Mouse (Mus musculus) inflammation-experienced regulatory T-cells, adult 6 months (primary cell): Measurements from ENCODE around the gene Defb25. TPM values are rescaled to one million over a fixed set of nuclear protein-coding genes. Genes with fewer than 3 reads are reported as not detected.
"Not testable (repeated sequence)": the region's sequence is repeated elsewhere in the genome, so short reads cannot be mapped to it uniquely, and the experiment has no call there.

ENCODE experiments used
- ATAC-seq: one replicate; pipeline ENCODE4 v1.8.0; 2017
- polyA plus RNA-seq, 3 experiments: library from polyadenylated mRNA; unstranded; fragments of 100-300 nt; shearing (Covaris generic); gene quantifications; one replicate each; pipeline ENCODE4 v1.2.1; 2017

Gene Defb25
- 1 to 10 TPM in 1 of 3 experiments, not detected in 2; 1.4 TPM for polyA plus RNA-seq

GRCm38 (mm10) chr2:152622953-152623352 is at the start of gene Defb25:
Gene Defb25, minus strand, starts transcription at chr2:152623053.
- no peak for ATAC-seq

DNA sequence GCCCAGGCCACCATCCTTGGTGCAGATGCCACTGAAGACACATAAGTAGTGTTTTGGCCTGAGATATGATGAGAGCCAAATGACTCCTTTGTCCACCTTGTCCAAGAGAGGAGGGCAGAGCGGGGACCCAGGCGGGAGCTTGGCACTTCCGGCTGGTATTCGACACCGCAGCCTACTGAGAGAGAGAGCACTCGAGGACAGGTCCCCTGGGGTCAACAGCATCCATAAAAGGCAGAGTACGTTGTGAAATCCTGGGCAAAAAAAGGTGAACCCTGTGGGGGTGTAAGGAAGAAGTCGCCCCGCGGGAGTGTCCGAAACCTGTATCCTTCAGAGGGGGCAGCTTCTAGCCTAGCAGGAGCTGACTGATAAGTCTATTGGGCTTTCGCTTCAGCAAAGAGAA is 49.3 kb upstream of the Defb25 start:
- ATAC-seq = no peak

DNA sequence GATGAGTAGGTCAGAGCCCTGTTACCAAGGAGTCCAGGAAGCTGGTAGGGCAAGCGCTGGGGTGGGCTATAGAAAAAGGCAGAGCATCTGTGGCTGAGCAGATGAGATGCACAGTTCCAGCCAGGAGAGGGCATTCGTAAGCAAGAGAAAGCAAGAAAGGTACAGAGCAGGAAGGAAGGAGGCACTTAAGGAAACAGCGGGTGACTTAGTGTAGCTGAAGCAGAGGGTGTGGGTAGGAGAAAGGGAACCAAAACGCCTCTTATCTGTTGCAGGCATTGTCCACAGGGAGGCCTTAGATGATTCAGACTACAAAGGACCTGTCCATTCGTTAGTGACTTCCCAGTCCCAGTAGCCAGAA is 48.8 kb upstream of the Defb25 start:
- peak; percentile 78 for ATAC-seq

- ATAC-seq = peak; percentile 18
Observed at GRCm38 (mm10) chr2:152670983-152671641, 48.3 kb upstream of the Defb25 start.

GRCm38 (mm10) chr2:152669639-152670484 is 47.0 kb upstream of the Defb25 start:
- ATAC-seq = peak; percentile 30

DNA sequence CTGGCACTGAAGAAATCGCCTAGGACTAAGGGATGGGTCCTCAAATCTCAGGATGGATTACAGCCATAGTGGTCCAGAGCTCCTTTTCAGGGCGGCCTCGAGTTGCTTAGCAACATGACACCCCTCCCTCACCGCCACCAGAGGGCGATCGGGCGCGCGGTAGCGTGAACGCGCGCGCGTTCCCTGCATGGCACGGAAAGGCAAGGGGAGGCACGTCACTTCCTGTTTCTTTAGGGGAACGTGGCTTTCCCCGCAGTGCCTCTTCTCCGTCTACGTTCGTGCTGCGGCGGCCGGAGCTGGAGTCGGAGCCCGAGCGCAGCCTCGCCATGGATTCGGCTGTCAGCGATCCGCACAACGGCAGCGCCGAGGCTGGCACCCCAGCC is 46.4 kb upstream of the Defb25 start, which contains the start of gene H13:
TSS of gene H13 (plus strand) at position 206 of the 383 bp plus-strand sequence.
- ATAC-seq = peak; percentile 77

DNA sequence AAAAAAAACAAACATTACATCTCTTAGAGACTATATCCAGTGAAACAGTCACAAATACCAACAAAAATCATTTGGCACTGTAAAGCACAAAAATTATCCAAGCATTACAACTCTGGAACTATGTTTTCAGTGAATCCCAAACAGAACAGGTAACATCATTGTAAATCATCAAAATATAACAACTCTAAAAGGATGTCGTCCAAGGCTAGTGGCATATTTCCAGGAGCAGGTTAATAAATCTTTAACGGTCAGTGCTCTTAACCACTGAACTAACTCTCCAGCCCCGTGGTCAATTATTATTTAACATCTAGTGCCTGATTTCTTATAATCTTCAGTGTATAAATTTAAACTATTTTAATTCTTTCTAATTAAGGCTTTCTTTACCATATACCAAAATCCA is 43.3 kb upstream of the Defb25 start:
- ATAC-seq = not testable (repeated sequence)

GRCm38 (mm10) chr2:152661163-152661562 is 38.3 kb upstream of the Defb25 start:
- ATAC-seq = no peak

- ATAC-seq = no peak
Observed at GRCm38 (mm10) chr2:152657398-152657797, 34.5 kb upstream of the Defb25 start.

DNA sequence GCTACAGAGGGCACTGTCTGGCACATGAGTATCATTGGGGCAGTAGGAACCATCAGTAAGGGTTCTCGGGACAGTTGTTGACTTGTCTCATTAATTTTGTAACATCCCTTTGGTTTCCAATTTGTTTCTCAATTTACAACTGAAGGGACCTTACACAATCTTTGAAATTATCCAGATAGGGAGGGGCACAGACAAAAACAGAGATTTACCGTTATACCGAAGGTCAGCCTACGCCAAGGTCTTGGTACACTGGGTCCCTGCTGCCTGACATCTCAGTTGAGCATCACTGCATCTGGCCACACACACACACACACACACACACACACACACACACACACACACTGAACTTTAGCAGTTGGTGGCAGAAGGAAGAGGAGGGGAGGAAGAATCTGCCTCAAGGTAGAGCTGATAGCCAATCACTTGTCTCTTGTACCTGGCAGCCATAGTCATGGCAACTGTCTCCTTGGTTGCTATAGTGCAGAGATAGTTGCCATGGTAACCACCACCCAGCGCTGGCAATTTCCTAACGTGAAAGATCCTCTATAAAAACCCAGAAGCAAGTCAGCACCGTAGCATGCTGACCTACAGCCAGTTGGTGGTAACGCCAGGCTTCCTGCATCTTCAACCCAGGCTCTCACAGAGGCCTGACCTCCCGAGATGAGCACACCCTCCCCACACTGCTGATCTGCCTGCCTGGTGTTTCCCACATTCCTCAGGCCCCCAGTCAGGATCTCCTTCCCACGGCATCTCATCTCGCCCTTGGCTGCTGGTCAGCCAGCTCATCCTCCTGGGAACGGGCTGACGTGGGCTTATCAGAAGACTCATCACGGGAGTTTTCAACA is 31.2 kb upstream of the Defb25 start:
- no peak for ATAC-seq

GRCm38 (mm10) chr2:152652901-152653620 is 30.2 kb upstream of the Defb25 start:
- ATAC-seq = no peak

GRCm38 (mm10) chr2:152639406-152640113 is 16.7 kb upstream of the Defb25 start:
- ATAC-seq = no peak

DNA sequence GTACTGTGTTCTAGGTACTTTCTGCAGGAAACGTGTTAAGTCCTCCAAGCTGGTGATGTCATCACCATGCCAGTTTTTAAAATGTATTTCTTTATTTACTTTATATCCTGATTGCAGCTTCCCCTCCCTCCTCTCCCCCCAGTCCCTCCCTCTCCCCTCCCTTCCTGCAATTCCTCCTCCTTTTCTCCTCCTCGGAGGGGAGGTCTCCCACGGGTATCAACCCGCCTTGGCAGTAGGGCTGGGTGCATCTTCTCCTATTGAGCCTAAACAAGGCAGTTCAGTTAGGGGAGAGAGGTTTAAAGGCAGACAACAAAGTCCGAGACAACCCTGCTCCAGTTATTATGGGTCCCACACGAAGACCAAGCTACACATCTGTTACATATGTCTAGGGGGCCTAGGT is 16.0 kb upstream of the Defb25 start:
- ATAC-seq = no peak

DNA sequence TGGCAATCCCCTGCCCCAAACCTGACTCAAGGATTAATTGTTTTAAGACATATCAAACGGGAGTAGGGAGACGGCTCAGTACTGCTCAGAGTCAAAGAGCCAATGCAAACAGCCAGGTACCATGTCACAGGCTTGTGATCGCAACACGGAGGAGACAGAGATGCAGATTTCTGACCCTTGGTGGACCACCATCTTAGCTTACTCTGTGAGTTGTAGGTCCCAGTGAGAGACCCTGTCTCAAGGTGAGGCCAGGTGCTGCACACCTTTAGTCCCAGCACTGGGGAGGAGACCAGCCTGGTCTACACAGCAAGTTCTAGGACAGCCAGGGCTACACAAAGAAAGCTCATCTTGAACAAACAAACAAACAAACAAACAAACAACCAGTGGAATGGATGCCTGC is 14.5 kb upstream of the Defb25 start:
- ATAC-seq = no peak

DNA sequence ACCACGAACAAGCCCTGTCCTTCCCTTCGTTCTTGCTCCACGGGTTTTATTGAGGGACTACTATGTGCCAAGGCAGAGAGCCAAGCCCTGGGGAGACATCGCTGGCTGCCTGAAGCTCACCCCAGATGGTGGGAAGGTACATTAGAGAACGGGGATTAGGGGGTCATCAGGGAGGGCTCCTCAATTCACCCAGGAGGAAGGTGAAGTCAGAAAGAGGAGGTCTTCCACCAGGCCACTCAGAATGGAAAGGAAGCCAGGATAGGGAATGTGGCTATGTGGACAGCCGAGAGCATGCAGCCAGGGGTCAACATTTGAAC is 14.1 kb upstream of the Defb25 start:
- ATAC-seq = no peak

GRCm38 (mm10) chr2:152636246-152637005 is 13.6 kb upstream of the Defb25 start:
- no peak for ATAC-seq

DNA sequence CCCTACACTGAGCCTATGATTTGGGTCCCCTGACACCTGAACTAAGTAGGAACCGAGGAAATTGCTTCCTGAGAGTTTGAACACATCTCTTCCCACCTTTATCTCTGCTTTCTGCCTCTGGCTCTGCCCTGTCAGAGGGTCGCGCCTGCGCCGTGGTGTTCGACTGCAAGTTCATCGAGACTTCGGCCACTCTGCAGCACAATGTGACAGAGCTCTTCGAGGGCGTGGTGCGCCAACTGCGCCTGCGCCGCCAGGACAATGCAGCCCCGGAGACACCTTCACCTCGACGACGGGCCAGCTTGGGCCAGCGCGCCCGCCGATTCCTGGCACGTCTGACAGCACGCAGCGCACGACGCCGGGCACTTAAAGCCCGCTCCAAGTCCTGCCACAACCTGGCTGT is 11.5 kb upstream of the Defb25 start:
- no peak for ATAC-seq

GRCm38 (mm10) chr2:152633334-152633733 is 10.5 kb upstream of the Defb25 start:
- no peak for ATAC-seq

DNA sequence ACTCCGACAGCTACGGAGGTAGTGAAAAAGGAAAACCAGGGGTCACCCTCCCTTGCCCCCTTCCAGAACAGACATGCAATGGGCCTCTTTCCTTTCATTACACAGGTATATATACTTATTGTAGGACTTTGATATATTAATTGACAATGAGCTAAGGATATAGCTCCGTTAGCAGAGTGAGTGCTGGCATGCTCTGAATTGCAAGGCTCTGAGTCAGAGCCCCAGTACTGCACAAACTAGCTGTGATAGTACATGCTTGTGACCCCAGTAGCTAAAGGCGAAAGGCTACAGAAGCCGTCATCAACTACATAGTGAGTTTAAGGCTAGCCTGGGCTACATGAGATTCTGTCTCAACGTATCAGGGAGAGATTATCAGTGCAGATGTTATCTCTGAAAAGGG is 7.1 kb upstream of the Defb25 start:
- no peak for ATAC-seq

DNA sequence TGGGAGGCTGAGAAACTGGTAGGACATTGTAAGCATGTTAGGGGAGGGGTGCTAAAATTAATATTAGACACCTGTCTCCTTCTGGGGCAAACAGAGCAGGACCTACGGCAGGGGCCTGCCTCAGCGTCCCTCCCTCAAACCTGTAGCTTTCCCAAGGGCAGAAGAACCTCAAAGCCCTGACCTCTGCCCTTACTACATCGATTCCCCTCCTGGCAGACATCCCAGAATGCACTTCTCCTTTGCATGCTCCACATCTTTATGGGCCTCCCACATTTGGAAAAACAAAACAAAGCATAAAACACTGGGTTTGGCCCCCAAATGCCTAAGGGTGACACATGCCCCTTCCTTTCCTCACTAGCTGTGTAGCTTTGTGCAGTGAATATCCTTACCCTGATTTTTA is 6.4 kb upstream of the Defb25 start:
- no peak for ATAC-seq

DNA sequence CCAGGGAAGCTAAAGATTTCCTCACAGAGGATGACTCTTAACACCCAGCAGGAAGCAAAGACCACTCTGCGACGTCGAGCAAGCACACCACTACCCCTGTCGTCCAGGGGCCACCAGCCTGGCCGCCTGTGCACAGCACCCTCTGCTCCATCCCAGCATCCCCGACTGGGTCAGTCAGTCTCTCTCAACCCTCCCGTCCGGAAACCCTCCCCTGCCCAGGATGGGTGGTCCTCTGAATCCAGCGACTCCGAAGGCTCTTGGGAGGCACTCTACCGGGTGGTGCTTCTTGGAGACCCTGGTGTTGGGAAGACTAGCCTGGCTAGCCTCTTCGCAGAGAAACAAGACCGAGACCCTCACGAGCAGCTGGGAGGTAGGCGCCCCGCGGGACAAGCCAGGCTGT is 5.2 kb upstream of the Defb25 start:
- ATAC-seq = no peak
